Mouse (Mus musculus): ENCODE measurements around the gene Gpr173. TPM values are rescaled to one million over a fixed set of nuclear protein-coding genes. Genes with fewer than 3 reads are reported as not detected.

Gene Gpr173
- 1.4 TPM for polyA plus RNA-seq (2014; fragmentation: Illumina TruSeq; extraction: RNeasy Lipid Tissue Mini Kit (QIAGEN cat#74804); ENCODE audit: low read depth, low replicate concordance)

GRCm38 (mm10) chrX:152368397-152369273 is at the start of gene Gpr173:
Gene Gpr173, minus strand, starts transcription at chrX:152368704.

GRCm38 (mm10) chrX:152342358-152342901 is 26.1 kb downstream of the Gpr173 start, which contains the start of gene Tspyl2:
Gene Tspyl2, minus strand, starts transcription at chrX:152342425.

GRCm38 (mm10) chrX:152326996-152327688 is 41.4 kb downstream of the Gpr173 start, which contains the start of gene Kantr:
Gene Kantr, minus strand, starts transcription at chrX:152327495.

Other genes starting within 250 kb of the Gpr173 start
- gene Iqsec2, start 224.4 kb downstream of the Gpr173 start, polyA plus RNA-seq (2014; fragmentation: Illumina TruSeq; extraction: RNeasy Lipid Tissue Mini Kit (QIAGEN cat#74804); ENCODE audit: low read depth, low replicate concordance) = 2.2 TPM
- gene Kdm5c, start 135.7 kb downstream of the Gpr173 start, polyA plus RNA-seq (2014; fragmentation: Illumina TruSeq; extraction: RNeasy Lipid Tissue Mini Kit (QIAGEN cat#74804); ENCODE audit: low read depth, low replicate concordance) = 17.4 TPM
- 22.6 TPM for gene Kantr, start 41.2 kb downstream of the Gpr173 start, polyA plus RNA-seq (2014; fragmentation: Illumina TruSeq; extraction: RNeasy Lipid Tissue Mini Kit (QIAGEN cat#74804); ENCODE audit: low read depth, low replicate concordance)
- gene Tspyl2, start 26.3 kb downstream of the Gpr173 start, polyA plus RNA-seq (2014; fragmentation: Illumina TruSeq; extraction: RNeasy Lipid Tissue Mini Kit (QIAGEN cat#74804); ENCODE audit: low read depth, low replicate concordance) = 14.0 TPM
- gene Cldn34a, start 194.6 kb upstream of the Gpr173 start, polyA plus RNA-seq (2014; fragmentation: Illumina TruSeq; extraction: RNeasy Lipid Tissue Mini Kit (QIAGEN cat#74804); ENCODE audit: low read depth, low replicate concordance) = not detected

Data from sigmoid colon, adult 10 weeks (tissue).